Mouse (Mus musculus) adrenal gland, postnatal 36 days (tissue): ENCODE measurements at regions not wholly inside any gene's neighbourhood (a gene's known extent, or its start where the extent isn't known, plus 50 kb on each side); places are given as distances from the start of the nearest gene placed in this dataset.

Experiments used
- DNase-seq, 2 experiments: peaks; one replicate each; pipeline ENCODE4 v3.0.0; 2021; ENCODE audit warnings: mixed read lengths in 1 of 2

DNA sequence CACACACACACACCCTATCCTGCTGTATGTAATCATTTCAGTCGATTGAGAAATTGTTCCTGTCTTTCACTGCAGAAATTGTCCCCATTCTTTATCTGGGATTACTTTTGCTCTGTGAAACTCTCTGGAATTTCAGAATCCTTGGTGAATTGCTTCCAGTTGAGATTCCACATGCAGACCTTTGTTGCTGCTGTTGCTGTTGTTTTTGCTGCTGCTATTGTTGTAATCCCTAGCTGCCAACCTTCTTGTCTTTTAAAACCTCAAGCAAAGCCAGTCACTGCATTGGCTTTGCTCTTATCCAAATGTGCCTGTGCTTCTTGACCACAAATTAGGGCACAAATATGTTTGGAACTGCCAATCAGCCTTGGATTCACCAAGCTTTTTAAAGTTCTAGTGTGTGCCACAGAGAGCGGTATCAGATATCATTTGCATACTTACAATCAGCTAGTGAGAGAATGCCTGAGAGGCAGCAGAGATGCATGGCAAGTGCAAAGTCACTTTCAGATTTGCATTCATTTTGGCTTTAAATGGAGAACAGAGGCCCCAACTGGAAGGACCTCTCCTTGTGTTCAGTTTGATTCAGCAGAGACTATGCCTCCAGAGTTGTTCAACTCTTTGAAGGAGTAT is 1187.0 kb upstream of the Map3k7 start:
- no peak for DNase-seq

DNA sequence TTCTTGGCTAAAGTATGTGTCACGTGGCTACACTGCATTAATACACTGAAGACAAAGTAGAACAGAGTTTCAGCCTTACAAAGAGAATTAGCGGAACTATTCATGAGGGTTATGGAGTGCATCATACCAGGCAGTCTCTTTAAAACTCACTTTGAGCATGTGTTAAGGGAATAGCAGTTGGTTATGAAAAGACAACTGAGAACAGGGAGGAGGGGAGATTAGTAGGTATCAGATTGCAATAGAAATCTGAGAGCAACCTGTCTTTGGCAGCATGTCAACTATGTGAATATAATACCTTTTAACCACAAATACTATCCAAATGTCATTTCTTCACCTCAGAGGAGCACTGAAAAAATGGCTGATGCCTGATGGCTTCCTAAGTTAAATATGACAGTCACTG is 1182.2 kb upstream of the Map3k7 start:
- no peak for DNase-seq

DNA sequence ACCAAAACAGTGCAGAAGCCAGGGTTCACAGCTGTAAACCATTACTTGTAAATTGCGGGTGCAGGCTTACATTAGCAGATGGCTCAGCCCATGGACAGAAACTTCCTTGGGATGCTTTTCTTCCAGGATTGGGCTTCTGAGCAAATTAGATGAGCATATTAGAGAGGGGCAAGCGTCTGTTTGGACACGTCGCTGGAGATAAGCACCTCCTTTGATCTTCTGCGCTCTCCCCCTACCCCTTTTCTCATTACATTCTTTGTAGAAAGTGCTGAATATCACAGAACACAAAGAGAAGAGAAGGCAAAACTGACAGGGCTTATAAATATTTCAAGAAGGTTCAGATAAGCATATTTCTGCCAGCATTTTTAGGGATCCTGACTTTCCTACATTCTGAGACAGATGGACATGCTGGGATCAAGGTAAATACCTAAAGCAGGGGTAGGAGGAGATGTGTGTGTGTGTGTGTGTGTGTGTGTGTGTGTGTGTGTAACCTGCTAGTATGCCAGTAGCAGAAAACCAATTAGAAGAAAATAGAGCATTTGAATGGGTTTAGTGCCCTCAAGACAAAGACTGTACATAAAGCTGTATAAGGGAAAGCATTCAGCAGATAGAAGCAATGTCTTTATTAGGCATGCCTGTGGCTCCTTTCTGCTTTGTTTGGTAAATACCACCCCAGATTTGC is 1173.8 kb upstream of the Map3k7 start:
- no peak for DNase-seq

DNA sequence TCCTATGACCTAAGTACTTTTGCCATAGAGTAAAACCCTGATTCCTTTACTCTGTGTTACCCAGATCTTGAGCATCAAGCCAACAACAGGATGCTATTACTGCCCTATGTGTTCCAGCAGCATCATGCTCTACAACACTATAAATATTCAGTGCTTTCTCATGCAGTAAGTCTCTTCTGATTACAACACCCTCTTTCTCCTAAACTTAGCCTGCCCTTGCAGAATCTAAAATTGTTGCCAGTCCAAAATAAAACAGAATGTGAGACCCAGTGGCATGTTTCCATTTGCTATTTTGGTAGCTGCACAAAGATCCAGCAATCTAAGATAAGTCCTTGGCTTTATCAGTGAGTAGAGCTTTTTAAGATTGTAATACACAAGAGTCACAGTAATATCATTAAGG is 1154.1 kb upstream of the Map3k7 start:
- DNase-seq, result no peak

DNA sequence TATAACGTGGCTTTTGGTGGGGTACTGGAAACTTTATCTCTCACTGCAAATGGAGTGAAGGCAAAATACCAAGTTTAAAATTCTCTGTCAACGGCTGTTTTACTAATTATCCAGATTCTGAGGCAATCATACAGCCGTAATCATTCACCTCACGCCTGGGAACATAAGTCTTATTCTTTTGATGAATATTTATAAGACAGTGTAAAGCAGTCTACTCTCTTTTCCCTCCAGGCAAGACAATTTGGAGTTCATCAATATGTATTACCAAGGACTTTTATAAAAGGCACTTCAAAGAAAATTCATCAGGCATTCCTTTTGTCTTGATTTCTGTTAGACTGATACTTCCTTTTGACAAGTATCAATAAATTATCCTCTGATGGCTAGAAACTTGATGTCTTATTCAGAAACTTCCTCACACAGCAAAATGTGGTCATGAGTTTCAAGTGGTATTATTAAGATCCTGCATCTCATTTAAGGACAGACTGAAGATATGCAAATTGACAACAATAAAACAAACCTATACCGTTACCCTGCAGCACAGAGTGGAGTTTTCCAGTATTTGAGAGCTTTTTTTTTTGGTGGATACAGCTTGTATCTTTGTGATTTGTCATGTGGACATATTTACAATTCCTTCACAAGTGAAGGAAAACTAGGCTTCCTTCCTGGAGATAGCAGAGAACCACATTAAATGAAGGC is 1108.4 kb upstream of the Map3k7 start:
- no peak for DNase-seq

DNA sequence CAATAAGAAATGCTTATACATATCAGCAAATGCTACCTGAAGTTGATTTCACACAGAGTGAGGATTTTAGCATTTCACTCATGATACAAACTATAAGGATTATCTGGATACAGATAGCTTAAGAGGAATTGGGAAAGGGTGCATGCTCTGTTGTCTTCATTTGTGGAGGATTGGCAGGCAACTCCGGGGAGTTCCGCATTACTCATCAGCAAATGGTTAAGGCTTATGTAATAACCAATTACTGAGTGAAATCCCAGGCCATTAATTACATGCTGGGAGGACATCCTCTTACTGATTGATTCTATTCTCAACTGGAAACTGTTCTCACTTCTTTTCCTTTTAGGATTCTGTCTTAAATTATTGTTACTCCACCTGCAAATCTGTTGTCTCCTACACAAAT is 1058.9 kb upstream of the Map3k7 start:
- DNase-seq, result no peak

DNA sequence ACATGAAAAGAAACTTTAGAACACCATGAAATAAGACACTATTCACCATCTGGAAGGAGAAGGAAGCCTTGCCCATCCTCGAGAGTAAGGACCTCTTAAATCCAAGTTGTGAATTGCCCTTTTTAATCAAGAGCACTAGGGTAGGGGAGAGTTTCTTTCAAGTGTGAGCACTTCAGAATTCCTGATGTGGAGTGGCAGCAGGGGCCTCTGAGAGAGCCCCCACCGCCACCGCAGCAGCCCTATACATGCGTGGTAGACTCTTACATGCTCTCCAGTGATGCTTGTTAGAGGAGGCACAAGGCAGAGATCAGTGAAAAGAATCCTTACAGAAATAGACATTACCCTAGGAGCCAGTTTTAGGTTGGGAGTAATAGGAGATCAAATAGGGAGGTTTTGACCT is 1041.0 kb upstream of the Map3k7 start:
- no peak for DNase-seq

DNA sequence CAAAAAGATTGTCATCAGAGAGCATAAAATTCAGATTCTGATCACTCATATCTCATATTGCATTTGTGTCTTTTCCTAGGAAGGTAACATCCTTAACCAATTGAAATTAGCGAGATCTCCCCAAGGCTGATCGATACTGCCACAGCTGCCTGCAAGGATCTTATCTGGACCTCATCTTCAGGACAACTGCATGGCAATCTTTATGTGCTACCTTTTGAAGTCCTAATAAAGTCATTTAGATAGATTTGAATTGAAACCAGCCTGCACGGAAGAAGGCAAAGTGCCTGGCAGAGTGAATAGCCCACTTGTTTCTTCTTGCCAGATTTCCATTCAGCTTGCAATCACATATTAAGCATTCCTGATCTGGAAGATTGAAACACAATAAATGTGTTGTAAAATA is 1031.5 kb upstream of the Map3k7 start:
- no peak for DNase-seq

DNA sequence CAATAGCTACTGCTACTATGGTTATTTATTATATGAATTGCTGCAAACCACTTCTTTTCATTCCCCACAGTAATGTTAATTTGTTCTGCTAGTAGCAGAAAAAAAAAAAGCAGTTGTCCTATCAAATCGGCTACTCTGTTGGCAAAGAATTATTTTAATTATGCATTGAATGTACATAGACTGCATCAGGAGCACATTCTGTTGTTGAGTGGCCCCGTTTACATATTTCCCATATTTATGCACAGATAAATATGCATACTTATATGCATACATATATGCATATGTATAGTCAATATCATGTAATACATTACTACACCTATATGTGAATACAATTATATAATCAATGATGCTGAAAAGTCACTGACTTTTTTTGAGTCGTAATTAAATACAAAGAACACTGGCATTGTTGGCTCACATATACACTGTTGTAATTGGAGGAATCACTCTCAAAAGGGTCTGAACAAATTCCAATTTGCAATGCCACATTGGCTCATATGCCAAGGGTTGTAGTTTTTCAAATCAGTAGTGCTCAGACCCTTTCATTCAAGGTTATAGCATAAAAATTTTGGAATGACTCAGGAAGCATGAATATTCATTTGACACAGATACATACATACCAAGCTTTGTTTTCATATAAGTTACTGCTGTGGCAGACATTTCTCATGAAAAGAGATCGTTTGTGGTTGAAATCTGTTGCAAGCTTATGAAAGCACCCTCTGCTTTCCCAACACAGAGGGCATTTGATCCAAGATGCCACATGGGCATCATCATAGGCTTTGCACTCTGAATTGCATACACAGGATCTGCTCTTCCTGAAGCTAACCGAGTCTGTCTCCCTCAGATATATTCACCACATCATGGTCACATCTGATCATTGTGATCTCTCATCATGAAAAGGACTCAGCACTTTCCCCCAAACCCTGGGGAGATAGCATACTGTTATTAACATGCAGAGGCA is 1030.6 kb upstream of the Map3k7 start:
- no peak for DNase-seq

DNA sequence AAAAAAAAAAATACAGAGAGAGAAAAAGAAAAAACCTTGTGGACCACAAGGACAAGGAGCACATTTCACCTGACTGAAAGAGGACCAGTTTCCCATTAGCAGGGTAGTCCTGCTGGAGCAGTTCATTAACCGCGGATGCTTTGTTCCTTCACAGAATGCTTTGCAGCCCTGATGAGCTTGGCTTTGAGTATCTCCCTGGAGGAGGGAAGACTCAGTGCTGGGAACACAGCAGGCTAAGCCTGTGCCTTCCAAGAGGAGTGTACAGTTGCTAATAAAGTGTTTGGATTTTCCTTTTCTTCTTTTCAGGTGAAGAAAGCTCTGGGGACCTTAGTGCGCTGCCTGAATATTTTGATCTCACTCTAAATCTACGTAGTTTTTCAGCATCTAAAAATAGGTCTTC is 980.3 kb upstream of the Map3k7 start:
- DNase-seq, result no peak

DNA sequence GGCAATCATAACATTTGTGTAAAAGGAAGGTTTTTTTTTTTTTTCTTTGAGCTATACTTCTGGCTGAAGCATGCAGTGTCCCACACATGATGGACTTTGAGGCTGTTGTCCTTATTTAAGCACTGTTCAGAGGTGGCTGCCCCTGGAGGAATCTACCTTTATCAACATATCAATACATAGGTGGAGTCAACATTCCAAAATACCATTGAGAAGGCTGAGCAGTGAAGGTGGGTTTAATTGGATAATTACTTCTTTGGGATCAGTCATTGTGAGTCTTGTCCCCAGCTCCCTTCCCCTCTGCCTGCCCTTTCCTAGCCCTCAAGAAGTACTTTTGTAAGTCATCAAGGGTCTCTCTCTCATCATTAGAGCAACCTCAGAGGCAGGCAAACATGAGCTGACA is 951.9 kb upstream of the Map3k7 start:
- DNase-seq, result no peak

DNA sequence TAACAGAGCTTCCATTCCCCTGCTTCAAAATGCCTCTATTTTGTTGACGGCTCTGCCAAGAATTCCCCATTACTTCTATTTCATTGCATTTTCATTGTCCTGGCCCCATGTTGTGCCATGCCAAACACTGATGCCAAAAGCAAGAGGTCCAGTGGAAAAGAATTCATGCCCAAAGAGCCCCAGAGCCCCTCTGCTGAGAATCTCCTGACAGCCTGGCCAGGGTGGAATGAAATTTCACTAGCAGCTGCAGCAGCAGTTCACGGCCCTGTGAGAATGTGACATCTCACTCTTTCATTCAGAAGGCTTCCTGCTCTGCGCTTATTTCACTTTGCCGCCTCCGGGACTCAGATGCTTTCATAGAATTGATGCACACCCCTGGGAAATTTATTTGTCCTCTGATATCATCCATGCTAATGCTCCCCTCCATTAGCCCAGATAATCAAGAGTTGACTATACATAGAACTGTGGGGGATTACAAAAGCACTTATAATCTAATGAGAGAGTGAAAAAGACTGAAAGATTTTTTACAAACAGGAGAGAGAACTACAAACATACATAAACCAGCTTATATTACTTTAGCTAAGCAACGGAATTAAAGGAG is 911.7 kb upstream of the Map3k7 start:
- no peak for DNase-seq

DNA sequence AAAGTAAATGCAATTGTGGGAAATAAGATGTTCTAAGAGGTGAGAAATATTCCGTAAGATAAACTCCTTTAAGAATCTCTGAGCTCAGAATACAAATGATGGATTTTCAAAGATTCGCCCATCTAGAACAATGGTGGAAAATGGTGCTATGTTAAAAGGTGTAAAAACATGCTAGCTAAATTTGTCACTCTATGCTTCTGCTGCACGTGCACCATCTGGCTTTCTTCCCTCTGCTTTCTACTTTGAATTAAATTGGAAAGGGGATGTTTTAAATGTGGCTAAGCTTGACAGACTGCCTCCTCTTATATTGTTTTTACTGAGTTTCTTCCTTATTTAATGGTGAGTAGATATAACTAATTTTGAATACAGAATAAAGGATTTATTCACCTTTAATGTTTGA is 887.7 kb upstream of the Map3k7 start:
- DNase-seq, result no peak

DNA sequence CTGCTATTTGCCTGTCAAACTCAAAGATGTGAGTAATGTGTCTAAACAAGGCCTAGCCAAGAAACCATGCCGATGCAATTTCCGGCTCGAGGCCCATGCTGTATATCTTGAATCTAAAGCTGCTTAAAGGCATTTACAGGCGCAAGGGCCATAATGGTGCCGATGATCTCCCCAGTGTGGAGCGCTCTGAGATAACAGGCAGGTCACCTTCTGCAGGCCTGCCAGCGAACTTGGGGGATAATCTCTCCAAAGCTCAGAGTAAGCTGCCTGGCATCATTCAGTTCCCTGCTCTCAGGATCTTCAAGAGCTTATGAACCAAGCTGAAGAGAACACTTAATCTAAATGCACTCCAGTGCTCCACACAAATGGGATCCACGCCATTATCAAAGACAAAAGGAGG is 842.3 kb upstream of the Map3k7 start:
- no peak for DNase-seq

DNA sequence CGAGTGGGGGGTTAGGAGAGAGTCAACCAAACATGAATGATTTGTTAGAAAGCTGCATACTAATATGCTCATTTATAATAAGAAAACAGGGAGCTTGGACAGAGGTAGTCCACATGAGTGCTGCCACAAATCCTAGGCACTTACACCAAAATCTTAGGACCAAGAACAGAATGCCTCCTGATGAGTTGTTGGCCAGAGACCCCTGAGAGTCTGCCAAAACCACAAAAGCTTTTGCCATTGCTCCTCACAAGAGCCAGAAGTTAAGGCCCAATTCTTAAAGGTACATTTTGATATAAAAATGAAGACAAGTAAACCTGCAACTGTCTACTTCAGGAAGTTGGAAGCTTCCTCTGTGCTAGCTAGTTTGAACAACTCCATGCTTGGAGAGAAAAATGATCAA is 820.7 kb upstream of the Map3k7 start:
- no peak for DNase-seq

DNA sequence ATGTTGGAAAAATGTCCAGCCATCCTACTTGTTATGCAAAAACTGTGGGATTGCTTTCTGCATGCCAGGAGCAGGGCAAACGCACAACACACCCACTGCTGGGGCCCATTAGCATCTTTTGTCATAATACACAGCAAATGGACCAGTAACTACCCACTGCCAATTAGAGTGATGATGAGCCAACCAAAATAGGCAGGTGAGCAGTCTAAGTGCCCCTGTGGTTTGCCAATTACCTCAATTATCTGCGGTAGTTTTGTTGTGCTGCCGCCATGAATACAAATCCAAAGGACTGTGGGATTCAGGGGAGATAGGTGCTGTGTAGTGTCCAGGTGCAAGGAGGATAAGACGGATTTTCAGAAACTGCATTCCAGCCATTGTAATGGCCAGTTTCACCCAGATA is 796.5 kb upstream of the Map3k7 start:
- no peak for DNase-seq

DNA sequence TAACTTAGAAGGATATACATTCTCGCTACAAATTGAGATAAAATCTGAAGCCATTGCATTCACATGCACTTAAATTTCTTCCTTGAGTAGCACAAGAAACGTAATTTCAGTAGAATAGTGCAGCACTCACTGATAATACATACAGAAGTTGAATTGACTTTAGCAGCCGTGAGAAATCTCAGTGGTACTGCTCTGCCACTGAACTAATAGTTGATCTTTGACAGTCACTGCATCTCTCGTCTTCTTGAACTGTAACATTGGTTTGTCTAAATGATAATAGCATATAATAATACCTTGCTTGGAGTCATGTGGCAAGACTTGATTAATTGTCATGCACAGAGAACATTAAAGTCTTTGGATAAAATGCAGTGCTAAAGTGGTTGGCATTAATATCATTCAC is 795.5 kb upstream of the Map3k7 start:
- no peak for DNase-seq

DNA sequence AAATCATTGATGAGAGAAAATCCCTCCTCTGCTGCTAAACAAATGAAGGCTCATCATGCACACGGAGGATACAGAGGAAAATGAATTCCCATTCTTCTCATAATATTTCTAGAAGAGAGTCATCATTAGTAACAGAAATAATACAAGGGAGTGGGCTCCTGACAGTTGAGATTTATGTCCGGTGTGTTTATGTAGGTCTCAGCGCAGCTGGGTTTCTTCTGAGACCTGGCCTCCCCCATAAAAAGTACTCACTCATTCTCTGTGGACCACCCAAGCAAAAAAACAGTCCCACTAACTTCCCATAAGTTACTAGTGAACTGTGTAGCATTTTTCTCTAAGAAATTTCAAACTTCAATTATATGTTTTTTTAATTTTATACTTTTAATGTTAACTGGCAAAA is 792.7 kb upstream of the Map3k7 start:
- DNase-seq, result no peak

DNA sequence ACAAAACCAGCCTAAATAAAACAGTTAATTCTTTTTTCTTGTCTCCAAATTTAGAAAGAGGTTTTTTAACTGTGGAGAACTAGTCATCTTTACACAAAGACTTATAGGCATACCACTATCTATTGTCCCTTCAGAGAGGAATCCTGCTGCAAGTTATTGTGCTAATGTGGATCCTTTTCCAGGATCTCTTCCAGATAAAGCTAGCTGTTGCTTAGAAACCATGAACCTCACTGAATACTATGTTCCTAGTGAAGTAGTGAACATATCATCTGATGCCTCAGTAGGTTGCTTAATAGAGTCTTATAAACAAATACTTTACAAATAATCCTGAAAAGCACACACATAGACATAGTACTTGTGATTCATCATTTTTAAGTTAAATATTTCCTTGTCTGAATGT is 766.0 kb upstream of the Map3k7 start:
- no peak for DNase-seq

DNA sequence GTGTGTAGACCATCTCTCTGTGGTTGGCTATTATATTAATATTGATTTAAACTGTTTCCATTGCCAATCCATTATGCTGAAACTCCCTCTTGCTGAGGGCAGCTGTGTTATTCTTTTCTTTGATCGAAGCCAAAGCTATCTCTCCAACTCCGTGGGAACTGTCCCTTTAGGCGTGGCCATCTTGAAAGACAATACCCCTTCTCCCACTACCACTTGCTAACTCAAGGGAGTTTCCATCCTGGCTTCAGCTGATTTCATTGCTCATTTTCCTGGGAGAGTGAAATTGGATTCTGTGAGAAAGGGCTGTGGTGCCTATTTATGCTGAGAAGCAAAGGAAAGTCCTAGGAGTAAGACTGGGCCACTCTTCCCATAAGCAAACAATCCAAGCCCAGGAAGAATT is 760.6 kb upstream of the Map3k7 start:
- no peak for DNase-seq

DNA sequence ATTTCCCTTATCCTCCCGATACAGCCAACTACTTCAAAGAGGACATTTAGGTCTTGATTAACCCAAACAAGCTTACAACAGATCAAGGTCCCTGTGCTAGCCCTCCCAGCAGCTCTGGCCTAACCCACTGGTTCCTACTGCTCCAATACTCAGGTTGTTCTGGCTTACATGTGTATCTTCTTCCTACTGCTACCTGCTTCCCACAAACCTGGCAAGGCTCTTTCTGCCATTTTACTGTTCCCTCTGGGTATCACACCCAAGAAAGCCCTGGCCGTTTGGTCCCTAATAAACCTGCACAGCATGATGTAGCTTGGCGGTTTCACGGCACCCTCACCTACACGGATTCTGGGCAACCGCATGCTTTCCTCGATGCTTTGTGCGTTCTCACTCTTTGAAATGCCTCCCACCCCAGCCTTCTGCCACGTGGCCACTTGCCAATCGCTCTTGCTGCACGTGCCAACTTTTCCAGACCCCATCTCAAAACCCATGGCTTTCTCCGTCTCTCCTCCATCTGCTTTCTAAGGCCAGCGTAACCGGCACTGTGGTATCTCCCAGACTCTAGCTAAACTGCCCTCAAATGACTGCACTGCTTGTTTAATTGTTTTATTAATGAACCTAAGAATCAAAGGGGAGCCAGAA is 758.4 kb upstream of the Map3k7 start:
- no peak for DNase-seq

DNA sequence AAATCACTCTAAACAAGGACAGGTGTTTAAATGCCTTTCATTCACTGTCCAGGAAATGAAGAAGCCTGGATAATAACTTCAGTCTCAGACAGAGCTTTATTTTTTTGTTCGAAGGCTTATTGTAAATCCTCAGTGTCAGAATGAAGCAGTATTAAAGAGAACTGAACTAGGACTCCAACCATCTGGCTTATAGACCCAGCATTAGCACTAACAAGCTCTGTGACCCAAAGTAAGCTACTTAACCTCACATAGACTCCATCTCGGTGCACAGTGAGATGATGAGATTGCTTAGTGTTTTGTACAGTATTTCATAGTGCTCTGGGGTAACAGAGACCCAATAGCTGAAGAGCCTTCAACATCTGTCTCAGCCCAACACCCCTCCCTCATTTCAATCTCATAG is 738.2 kb upstream of the Map3k7 start:
- DNase-seq, result no peak
